Mouse (Mus musculus): ENCODE measurements around the gene Ubxn2a.
A peak's percentile ranks its signal among the peaks of the same experiment; 100 is the strongest.

Ubxn2a gene

DNA sequence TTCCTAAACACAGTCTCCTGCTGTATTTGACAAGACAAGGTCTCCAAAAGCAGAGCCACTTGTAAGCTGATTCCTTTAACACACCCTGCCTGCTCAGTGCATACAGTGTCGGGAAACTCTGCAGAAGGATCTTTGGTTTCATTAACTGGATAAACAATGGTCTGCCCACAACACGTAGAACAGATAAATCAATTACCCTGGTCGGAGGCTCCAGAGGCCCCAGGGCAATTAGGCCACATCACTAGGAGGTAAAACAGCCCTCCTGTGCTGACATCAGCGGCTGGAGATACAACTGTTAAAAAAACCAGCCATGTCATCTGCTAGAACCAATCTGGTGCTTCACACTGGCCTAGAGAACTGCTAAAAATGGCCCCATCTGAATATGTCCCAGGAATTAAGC lies 70.5 kb downstream of the Ubxn2a start:
- peak in 1 of 2 experiments; percentile 30 for DNase-seq (ENCODE audit: low spot score in 2 of 2)

Measured in frontal cortex, postnatal 36 days (tissue).